Mouse (Mus musculus) layer of hippocampus, postnatal 10 days (tissue): ENCODE measurements around the gene Zfp287. TPM values are rescaled to one million over a fixed set of nuclear protein-coding genes. Genes with fewer than 3 reads are reported as not detected.
A peak's percentile ranks its signal among the peaks of the same experiment; 100 is the strongest.

Source experiments
- DNase-seq, 2 experiments: peaks; one replicate each; pipeline ENCODE4 v3.0.0; 2021; ENCODE audit warnings: low spot score in 2 of 2
- total RNA-seq, 2 experiments: library from RNA; stranded (reverse); gene quantifications; 2 replicates each; pipeline ENCODE4 v1.2.3; 2021

Zfp287 gene
- total RNA-seq, 2 experiments from 2014 or later = 17.8 to 19.9 TPM

GRCm38 (mm10) chr11:62706141-62706540 is 25.6 kb downstream of the Zfp287 start:
- DNase-seq = no peak

DNA sequence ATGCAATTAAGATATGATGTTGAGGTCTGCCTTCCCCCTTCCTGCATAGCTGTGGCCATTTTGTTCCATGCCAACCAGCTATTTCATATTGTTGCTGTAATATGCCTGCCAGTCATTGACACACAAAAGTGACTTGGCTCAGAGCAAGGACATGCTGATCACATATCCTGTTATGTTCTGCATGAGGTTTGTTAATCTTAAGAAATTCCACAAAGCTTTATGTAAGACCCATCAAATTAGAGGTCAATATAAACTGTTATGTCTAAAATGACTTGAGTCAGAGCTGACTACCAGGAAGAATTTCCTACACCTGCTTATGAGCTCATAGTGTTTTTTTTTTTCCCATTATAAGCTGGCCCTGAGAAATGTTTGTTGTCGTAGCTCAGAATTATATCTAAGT is 30.5 kb downstream of the Zfp287 start:
- DNase-seq = no peak

GRCm38 (mm10) chr11:62699749-62700148 is 32.0 kb downstream of the Zfp287 start:
- no peak for DNase-seq

DNA sequence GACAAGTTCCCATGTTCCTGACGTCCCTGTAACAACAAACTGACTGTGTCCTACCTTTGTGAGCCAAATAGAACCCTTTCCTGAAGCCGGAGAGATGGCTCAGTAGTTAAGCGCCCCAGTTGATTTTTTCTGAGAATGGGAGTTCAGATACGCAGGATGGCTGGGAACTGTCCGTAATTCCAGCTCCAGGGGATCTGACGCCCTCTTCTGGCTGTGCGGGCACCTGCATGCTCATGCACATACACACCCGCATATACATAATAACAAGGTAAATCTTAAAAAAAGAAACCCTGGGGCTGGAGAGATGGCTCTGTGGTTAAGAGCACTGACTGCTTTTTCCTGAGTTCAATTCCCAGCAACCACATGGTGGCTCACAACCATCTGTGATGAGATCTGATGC is 36.6 kb downstream of the Zfp287 start:
- DNase-seq = no peak

GRCm38 (mm10) chr11:62693299-62694184 is 38.2 kb downstream of the Zfp287 start:
- peak in 1 of 2 experiments; percentile 38 for DNase-seq

DNA sequence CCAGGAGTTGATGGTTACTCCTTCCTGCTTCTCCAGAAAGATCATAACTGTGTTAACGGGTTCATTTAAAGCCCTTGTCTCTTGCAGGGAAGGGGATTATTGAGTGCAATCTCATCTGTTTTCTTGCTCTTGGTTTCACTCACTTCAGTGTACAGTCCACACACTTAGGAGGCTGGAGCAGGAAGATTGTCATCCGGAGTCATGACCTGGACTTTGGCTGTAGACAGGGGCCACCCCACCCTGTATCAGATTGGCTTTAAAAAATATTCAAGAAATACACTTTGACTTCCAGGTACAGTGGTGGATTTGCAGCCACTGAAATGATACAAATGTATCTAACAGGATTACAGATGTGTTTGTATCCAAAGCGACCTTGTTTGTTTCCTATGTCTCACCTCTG is 40.1 kb downstream of the Zfp287 start:
- no peak for DNase-seq

DNA sequence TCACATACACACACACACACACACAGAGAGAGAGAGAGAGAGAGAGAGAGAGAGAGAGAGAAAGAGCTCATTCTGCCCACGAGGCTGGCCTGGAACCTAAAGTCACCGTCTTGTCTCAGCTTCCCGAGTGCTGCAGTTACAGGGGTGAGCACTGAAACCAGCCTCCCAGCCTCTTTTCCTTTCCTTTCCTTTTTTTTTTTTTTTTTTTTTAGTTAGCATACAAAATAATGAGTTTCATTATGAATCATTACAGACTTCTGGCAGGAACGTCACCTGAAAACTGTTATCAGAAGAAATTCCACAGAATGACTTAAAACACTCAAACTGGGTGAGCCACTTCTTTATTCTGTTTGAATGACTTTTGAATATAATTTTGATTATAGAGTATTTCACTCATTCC is 51.8 kb downstream of the Zfp287 start:
- DNase-seq = no peak

- no peak for DNase-seq
Observed at GRCm38 (mm10) chr11:62678778-62679354, 52.8 kb downstream of the Zfp287 start.

DNA sequence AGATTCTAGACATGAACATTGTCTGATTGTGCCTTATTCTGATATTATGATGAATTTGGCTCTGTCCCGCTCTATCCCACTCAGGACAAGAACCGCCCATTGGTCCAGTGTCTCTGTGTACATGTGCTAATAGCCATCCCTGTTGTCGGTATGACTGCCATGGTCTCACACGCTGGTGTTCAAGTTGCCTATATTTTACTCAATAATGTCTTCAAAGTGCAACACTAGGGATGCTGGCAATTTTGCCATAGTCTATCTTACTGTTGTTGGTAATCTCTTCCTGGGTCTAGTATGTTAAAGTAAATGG is 55.5 kb downstream of the Zfp287 start:
- DNase-seq = no peak

DNA sequence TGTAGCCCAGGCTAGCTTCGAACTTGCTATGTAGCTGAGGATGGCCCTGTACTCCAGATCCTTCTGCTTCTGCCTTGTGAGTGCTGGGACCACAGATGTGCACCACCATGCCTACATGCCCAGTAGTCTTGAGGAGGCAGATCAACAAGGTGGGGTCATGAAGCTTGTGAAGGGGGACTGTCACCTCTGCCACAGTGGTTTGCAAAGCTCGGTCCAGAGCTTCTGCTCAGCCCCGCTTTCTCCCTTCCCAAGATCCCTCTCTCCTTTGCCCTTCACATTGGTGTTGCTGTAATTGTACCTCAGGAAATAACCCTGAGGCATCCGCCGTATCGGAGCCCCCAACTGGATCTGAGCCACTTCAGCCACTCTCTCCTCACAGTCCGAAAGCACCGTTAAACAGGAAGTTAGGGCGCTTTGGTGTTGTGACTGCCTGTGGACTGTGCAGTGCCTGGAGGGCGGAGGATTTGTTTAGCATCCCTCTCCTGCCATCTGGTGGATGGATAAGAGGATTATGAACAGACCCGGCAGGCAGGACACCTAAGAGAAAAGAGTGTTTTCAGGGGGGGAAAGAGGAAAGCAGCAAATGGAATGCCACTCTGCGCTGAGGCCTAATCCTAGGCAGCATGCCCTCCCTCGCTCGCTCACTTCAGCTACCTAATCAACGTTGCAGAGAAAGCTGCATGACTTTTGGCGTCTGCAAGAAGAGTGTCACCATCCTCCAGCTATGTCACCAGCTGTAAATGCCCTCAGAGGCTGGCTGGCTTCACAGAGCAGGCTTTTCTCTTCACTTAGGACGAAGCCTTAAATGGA is 56.0 kb downstream of the Zfp287 start:
- peak; percentile 63 to 73 for DNase-seq

DNA sequence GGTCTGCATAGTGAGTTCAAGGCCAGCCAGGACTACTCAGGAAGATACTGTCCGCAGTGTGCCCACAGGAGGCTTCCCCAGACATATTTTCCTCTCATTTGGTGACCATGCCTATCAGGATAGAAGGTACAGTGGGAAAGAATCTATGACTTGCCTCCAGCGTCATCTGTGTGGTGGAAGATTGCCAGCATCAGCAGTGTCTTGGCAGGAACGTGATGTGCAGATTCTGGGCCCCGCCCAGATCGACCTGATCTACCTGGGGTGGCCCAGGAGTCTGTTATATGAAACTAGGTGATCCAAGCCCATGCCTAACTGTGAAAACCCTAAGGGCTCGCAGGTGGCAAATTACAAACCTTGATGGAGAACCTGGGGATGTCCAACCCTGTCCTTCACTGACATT is 61.7 kb downstream of the Zfp287 start:
- DNase-seq = no peak

- DNase-seq = peak in 1 of 2 experiments; percentile 27
Observed at GRCm38 (mm10) chr11:62669471-62669870, 62.2 kb downstream of the Zfp287 start.

DNA sequence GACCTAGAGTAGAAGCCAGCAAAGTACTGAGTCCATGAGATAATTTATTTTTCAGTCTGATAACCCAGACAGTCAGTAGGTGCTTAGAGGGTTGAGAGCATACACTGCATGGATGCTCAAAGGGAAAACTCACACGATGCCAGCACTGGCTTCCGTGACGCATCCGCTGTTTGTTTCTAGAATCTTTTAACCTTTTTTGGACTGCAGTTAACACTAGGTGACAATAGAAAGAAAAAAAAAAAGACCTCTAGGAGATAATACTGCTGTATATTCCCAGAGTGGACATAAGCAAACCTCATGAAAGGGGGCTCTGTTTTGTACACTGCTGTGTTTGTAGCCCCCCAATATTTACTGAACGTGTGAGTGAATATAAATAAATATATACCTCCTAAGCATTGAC is 62.7 kb downstream of the Zfp287 start:
- DNase-seq = no peak

DNA sequence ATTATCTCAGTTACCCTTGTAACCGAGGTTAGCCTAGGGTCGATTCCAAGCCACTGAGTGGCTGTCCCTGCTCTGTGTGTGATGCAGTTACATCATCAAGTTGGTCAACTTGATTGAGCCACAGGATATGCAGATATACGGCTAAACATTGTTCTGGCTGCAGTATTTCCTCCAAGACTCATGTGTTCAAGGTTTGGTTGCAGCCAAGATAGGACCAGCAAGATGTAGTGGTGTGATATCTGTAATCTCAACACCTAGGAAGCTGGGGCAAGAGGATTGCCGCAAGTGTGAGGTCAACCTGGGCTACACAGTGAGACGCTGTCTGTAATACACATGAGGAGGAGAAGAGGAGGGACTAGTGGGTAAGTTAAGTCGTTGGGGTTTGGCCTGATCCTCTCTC is 67.5 kb downstream of the Zfp287 start:
- no peak for DNase-seq

DNA sequence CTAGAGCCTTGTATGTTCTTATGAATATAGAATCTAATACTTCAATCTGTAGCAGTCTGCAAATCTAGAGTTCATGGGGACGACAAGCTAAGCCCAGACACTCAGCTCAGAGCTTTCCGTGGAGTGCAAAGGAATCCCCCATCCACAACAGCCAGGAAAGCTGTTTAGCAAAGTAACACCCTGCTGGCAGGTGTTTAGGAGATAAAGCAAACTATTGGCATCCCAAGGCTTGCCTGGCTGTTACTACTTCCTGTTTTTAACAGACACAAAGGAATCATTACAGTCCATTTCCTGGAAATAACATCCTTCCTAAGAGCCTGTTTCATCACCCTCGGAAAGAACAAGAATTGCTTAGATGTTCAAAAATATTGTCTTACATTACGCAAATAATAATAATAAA is 70.8 kb downstream of the Zfp287 start:
- no peak for DNase-seq

DNA sequence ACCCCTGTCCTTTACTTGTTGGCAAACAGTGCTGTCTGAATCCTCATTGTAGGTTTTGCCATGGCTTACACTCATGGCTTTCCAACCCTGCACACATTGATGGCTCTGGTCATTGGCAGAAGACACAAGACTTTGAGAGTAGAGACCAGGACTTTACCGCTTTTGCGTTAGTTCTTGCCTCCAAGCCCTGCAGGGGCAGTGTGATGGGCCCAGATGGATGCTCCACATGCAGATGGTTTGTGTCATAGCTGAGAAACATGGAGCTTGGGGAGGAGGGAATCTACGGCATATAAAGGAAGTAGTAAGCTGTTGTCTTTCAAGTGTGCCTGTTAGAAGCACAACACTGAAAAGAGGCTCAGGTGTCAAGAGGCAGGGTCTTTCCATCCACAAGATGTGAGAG is 79.6 kb downstream of the Zfp287 start:
- DNase-seq = no peak

DNA sequence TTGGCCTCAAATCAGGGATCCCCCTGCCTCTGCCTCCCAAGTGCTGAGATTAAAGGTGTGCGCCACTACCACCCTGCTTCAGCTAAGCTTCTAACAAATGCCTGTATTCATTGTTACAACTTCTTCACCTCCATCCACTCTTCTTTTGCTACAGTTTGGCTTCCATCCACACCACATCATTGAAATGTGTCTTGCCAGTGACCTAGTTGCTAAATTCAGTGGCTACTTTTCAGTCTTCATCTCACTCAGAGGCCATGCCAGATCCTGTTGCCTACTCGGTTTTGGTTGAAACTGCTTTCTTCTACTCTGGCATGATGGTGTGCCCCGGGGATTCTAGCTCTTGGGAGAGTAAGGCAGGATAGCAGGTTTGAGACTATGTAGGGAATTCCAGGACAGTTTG is 80.1 kb downstream of the Zfp287 start:
- no peak for DNase-seq

Other genes with a start within 250 kb of the Zfp287 start
- gene Cenpv, start 192.6 kb downstream of the Zfp287 start, total RNA-seq = 10 to 100 TPM; 41.5 to 44.4 TPM
- gene Ubb, start 180.7 kb downstream of the Zfp287 start, total RNA-seq = 1,000 to 10,000 TPM; 1,541 to 1,698 TPM
- 10 to 100 TPM; 26.1 to 26.3 TPM for gene Trpv2, start 157.4 kb downstream of the Zfp287 start, total RNA-seq
- 10 to 100 TPM; 10.7 to 11.3 TPM for gene Lrrc75a, start 83.4 kb downstream of the Zfp287 start, total RNA-seq
- gene Mmgt2, start 83.2 kb downstream of the Zfp287 start, total RNA-seq = 10 to 100 TPM; 19.1 to 23.4 TPM
- not detected for gene Gm10428, start 21.2 kb upstream of the Zfp287 start, total RNA-seq
- 10 to 100 TPM; 20.8 to 21.7 TPM for gene Zfp286, start 57.6 kb upstream of the Zfp287 start, total RNA-seq
- 1 to 10 TPM; 5.3 to 5.5 TPM for gene Trim16, start 88.3 kb upstream of the Zfp287 start, total RNA-seq
- gene Fbxw10, start 115.2 kb upstream of the Zfp287 start, total RNA-seq = under 1 TPM; 0.51 to 0.53 TPM
- 10 to 100 TPM; 24.5 to 25.3 TPM for gene Tvp23b, start 147.6 kb upstream of the Zfp287 start, total RNA-seq
- gene Cdrt4, start 219.3 kb upstream of the Zfp287 start, total RNA-seq = not detected